Mouse (Mus musculus) urinary bladder, postnatal 14 days (tissue): ENCODE data around the gene Hoxa3.

ENCODE experiments used
- DNase-seq: peaks from one replicate; pipeline ENCODE4 v3.0.0; 2021; ENCODE audit warnings: low spot score

Gene Hoxa3

DNA sequence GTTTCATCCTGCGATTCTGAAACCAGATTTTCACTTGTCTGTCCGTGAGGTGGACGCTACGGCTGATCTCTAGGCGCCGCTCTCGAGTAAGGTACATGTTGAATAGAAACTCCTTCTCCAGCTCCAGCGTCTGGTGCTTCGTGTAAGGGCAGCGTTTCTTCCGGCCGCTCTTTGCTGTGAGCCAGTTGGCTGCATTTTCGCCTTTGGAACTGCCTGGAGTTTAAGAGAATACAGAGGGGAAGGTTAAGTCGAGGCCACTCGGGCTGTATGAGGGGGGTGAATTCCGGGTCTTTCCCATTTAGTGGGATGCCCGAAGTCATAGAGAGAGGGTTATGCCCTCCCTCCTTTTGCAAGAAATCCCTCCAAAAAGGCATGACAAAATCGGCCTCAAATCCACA lies 19.4 kb upstream of the Hoxa3 start:
- peak; percentile 59 for DNase-seq

DNA sequence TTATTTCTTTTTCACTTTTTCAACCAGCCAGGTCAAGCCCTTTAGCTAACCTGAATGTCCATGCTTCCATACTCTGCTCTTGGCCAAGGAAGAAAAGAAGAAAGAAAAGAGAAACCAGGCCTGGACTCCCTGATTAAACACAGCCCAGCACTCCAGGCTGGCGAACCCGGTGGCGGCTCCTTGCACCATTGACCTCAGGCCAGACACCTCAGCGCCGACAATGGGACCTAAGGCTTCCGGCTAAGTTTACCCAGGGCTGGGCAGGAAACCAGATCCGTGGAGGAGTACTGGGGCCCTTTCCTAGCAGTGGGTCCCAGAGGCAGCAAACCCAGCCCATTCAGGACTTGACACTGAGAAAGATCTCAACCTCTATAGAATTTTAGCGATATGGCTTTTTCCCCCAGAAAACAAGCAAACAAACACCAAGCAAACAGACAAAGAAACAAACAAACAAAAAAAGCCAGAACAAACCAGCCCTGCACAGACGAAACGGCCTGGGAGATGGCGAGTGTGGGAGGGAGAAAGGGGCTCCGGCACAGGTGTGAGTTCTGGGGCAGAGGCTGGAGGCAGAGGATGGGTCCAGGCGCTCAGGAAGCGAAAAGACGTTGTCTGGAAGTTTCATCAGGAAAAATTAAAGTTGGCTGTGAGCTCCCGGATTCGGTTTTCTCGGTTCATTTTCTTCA lies 18.9 kb upstream of the Hoxa3 start:
- DNase-seq = peak; percentile 54

DNA sequence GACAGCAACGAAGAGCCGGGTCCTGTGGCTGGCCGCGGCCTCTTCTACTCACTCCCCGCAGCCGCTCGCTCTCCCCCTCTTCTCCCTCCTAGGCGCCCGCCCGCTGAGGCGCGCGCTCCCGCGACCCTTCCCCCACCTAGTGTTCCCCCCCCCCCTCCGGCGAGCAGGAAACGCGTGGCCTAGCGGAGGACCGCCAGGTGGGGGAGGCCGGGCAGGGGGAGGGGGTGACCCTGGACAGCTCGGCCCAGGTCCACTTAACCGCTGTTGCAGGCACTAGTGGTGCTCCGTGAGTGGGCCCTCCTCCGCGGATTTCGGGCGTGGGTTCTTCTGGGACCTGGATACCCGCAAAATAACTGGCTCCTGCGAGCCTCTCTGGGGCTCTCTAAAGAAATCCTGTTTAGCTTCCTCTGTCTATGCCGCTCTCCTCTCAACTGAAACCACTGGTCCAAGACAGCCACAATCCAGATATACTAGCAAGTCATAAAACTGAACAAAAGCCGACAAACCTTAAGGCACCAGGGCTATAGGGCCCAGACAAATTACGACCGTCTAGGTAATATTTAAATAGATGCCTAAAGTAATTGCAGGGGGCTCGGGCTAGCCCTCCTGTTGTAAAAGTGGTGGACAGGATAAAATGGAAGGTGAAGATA lies 17.5 kb upstream of the Hoxa3 start, which contains the start of gene Hoxa9:
Gene Hoxa9 (minus strand): TSS at position 574 of the 650 bp plus-strand sequence.
- peak; percentile 67 for DNase-seq

DNA sequence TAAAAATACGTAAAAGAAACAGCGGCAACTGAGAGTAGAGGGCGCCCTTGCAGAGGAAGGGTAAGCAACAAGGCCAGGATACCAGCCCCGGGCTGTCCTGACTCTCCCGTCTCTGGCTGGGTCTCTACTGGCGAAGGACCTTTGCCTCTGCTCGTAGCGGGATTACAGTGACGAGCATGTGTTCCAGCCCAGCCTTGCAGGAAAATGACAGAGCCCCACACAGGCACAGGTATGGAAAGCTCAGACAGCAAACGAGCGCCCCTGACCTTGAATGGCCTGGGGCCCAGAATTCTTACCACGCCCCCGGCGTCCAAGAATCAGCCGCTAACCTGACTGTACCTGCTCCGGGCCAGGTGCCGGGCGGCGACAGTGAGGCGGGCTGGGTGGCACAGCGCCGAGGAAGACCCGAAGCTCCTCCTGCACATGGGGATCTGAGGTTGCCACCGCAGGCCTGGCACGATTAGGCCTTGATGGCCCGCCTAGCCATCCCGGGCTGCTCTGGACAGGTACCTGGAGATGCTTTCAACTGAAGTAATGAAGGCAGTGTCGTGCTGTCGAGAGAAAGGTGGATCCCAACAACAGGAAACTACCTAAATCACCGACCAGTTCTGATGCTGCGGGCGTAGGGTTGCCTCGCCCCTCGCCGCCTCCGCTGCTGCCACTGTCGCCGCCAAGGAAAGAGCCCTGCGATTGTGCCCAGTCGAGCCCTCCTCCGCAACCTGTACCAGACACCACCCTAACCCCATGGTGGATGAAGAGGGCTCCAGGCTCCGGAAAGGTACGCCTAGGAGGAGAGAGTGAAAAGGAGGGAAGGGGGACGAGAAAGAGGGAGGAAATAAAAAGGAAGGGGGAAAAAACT lies 16.7 kb upstream of the Hoxa3 start:
- DNase-seq = no peak

DNA sequence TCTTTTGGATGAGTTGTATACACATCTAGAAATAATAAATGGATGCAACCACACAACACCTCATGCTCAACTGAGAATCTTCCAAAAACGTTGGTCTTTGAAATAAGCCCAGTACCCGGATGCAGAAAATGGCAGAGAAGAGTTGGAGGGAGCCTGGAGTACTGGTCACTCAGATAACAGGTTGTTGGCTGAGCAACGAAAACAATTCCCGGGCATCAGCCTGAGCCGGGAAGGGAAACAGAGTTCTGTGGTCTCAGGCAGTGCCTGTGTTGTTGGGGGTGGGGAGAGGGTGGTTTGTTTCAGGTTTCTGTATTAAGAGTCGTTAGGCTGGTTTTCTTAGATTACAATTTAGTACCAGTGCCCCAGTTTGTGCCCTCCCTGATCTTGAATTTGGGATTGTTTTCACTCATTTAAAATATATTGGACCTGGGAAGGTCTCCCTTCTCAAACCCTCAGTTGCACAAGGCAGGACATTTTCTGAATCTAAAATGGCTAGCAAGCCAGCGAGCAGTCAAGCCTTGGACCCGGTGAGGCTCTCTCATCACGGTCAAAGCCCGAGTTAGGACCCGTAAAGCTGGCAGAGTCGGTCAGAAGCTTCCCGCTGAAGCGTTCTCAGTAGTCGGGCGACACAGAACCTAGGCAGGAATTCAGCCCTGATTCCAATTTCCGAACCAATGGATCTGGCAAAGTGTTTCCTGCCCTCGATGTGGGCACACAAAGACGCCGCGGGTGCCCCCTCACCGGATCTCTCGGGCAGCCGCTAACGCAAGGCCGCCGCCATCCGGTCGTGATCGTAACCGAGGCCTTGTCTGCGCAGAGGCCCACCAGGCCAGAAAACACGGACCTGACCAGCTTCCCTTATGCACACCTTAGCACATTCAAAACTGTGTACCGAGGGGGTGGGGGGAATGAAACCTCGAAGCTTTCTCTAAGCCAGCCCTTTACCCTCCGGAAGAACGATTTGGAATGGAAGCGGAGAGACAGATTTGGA lies 15.6 kb upstream of the Hoxa3 start:
- DNase-seq = no peak

DNA sequence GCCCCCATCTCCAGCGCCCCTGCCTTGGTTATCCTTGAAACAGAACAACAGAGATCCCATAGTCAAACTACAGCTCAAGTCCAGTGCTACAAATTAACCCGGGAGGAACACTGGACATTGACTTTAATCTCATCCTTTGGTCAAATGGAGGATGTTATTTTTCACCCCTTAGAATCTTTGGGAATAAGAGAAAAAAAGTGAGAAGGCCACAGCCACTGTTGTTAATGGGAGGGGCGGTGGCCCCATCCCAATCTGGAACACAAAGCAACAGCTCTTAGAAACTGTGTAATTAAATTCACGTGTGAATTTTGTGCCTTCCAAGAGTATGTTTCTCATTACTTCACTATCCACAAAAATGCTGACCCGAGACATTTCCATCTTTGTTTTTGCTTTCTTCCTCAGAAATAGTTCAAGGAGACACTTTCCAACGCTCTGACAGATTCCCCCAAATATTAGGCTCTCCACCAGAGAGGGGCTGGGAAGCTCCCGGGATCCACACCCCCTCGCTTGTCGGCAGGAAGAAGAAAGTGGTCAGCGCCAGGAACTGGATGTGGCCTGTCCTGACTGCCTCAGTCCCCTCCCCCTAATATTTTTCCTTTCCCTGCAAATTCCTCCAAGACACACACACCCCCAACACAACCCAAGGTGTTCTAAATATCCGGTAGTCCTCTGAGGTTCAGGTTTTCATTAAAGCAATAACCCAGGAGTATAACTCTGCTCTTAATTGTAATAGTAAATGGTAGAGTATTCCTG lies 14.5 kb upstream of the Hoxa3 start:
- no peak for DNase-seq

DNA sequence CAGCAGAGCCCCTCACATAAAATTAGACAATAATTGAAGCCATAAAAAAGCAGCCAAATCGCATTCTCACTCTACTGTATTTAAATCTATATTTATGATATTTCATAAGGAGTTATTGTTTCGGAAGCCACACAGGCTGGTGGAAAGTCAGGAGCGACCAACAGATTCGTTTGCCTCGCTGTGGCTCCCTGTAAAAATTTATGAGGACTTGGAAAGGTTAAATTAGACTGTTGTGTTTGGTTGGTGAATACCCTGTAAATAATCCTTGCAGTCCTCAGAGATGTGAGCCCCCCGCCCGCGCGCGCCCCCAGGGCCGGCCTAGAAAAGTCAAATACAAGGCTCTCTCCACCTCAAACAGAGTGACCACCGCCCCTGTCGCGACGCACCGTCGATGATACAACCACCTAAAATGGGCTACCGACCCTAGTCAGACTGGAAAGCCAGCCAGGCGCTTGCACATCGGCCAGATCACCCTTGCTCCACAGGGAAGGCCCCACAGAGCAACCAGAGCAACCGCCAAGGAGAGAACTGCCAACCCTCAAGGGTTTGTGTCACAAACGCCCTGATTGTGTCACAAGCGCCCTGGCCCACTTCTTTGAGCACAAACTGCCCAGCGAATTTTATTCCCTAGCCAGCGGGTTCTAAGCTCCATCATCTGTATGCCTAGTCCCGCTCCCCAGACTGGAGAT lies 13.6 kb upstream of the Hoxa3 start:
- peak; percentile 42 for DNase-seq

DNA sequence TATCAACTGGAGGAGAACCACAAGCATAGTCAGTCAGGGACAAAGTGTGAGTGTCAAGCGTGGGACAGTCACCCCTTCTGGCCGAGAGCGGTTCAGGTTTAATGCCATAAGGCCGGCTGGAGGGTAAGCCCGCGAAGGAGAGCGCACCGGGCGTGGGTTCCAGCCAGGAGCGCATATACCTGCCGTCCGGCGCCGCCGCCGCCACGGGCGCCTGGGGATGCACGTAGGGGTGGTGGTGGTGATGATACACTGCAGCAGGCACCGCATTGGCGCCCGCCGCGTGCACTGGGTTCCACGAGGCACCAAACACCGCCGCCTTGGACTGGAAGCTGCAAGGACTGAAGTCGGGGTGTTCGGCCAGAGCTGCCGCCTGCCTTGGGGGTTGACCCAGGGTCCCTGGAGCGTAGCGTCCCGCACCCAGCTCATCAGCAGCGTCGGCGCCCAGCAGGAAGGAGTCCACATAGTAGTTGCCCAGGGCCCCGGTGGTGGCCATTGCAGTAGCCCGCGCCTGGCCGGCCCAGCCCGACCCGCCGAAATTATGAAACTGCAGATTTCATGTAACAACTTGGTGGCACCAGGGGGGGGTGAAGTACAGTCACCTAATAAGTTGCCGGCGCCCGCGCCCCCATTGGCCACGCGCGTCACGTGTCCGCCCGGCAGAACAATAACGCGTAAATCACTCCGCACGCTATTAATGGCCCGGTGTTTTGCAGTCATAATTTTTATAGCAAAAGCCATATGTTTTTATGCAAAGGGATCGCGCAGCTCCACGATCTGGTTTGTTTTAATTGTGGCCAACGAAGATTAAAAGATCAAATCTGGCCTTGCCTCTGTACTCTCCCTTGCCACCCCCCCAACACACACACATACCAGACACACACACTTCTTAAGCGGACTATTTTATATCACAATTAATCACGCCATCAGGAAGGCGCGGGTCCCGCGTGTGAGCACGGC lies 12.8 kb upstream of the Hoxa3 start:
- peak; percentile 92 for DNase-seq

DNA sequence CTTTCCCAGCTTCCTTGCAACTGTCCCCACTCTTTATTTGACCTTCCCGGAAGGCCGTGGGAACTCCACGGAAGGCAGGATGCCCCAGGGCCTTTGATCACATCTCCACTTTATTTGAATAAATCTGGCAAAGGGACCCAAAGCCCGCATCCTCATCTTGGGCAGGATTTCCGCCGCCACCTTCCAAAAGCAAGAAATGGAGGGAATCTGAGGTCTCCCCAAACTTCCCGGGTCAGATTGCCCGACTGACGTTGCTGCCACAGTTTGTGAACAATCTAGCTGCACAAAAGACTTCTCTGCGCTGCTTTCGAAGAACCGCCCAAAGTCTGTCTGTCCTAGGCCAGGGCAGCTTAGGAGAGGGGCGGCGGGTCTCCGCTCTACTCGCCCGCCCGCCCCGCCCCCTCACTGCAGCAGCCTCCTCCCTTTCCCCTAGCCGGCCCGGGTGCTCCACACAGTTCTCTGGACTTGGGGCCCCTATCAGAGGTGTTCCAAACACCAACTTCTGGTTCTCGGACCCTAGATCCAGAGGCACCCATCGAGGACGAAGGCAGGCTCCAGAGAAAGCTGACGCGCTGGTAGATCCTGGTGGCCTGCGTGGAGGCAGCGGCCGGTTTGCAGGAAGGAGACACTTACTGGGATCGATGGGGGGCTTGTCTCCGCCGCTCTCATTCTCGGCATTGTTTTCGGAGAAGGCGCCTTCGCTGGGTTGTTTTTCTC lies 11.9 kb upstream of the Hoxa3 start:
- no peak for DNase-seq

DNA sequence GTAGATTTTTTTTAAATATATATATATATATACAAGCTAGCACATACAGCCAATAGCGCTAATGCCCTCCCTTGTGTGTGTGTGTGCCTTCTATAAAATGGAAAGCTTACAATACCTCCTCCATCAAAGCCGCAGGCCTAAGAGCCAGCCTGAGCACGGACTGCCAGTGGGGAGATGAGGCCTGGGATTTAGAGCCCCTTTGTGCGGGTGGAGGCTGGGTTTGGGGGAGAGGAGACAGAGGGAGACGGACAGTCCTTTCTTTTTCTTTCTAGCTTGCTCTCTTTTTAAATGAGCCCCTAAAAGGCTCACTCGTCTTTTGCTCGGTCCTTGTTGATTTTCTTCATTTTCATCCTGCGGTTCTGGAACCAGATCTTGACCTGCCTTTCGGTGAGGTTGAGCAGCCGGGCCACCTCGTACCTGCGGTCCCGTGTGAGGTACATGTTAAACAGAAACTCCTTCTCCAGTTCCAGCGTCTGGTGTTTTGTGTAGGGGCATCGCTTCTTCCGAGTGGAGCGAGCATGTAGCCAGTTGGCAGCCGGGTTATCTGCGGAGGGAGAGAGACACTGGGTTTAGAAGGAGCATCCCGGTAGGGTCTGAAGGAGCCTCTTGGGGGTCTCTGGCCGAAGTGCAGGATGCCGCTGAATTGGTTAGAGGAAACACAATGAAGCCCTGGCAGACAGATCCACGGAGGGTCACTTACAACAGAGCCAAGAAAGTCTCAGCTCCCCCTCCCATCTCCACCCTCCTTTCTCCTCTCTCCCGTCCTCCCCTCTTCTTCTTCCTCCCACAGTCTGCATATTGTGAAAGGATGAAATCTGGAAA lies 11.0 kb upstream of the Hoxa3 start:
- DNase-seq = no peak

DNA sequence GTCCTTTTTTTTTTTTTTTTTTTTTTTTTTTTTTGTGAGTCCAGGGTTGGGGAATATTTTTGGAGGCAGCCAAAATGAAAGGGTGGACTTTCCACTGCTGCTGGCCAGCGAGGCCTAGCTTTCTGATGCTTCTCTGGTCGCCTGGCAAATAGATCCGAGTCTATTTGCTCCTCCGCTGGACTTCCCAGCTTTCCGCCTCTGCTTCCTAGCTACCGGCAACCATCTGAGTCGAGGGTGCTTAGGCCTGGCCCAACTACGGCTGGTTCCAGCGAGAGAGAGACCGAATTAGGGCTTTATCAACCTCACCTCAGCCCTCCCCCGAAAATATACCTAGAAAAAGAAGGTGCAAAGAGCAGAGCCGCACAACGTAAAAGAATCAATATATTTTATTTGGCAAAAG lies 9.6 kb upstream of the Hoxa3 start:
- no peak for DNase-seq

DNA sequence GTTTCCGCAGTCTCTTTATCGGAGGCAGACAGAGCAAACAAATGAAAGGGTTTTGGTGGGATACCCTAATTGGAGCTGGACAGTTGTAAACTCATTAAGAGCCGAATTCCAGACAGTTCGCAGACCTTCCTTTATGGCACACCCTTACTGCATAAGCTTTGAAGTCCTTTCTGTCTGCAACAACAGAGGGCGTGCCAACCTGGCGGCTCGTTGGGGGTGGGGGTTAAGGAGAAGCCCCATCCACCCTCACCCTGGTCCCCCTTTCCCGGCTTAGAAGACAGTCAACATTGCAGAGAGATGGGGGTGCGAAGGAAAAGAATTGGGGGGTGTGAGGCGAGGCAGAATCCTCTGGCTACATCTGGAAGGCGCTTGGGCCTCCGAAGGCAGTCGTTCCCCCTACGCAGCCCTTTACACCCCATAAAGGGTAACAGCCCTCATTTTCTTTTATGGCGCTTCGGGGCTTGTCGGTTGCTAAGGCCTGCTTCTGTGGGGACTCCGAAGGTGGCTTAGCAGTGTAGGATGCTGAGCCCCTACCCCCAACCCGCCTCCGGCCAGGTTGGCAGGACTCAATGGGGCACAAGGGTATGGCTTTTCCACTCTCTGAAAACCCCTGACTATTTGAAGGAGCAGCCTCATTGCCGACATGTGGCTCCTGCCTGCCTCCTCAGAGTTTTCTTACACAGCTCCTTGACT lies 9.0 kb upstream of the Hoxa3 start:
- DNase-seq = peak; percentile 62

DNA sequence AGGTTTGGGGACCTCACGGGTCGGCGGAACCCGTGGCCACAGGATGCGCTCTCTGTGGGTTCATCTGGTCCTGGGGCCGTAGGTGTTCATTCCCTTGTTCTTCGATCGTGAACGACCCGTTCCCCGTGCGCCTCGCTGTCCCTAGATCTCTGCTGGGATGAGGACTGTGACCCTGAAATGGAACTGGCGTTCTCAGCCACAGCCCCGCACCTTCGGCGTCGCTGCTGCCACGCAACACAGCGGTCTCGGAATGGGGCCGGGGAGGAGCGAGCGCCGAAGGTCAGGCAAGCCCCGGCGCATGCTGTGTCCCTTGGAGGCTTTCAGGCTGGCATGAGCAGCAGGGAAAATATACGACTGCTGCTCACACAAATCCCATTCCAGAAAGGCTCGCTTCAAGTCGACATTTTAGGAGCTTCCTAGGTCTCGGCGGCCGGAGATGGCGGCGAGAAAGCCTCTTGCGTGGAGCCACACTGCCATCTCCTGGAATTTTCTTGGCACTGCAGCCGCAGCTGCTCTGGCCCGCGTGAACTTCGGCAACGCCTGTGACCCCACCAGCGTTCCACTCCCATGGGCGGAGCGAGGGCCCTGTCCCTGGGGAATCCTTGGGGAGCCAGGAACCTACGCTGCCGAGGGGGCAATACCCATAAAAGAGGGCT lies 8.3 kb upstream of the Hoxa3 start, which contains the start of gene Hoxa7:
Gene Hoxa7 (minus strand): TSS at position 518 of the 656 bp plus-strand sequence.
- DNase-seq = peak; percentile 94

DNA sequence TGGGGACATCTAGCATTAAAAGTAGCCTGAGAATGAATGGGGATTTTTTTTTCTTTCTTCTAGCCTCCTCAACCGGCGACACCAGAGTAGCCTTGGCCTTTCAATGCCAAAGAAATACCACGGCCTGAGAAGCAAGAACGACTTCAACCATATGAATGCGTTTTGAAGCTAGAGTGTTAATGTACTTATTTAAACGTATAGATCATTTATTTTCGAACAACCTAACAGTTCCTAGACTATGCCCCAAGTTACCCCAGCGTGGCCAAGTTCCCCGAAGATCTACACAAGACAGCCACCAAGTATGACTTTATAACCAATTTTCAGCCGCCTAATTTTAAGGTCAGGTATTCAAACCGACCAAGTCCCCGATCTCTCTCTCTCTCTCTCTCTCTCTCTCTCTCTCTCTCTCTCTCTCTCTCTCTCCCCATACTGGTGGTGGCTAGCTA lies 7.8 kb upstream of the Hoxa3 start:
- no peak for DNase-seq

DNA sequence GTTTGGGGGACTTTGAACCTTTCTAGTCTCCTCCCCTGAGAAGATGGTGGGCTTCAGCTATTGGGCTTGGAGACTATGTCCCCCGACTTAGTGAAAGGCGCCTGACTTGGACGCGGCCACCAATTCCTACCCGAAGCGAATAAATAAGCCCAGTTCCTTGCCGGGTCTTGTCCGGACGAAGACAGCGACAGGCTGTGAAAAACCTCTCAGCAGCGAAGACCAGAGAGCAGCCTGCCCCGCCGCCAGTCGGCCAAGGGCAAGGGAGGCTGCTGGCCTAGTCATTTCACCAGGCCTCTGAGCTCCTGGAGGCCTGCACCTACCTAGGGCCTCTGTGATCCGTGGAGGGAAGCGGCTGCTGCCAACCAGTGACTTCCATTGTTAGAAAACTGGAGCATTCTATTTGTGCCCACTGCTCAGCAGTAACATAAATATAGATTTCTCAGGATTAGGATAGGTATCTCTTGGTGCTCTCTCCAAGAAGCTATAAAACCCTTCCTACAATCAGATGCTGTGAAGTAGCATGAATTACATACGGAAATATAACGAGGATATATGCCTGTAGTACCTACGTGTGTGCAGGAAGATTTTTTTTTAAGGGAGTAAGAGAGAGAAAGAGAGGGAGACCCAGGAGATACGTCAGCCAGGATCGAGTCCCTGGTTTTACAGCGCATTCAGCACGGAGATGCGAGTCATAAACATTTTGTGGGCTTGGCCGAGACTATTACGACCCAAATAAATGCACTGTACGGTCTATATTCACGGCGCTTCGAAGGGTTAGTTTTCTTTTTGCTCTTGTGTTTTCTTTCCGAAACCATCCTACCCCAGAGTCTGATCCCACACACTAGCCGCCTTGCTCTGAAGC lies 7.1 kb upstream of the Hoxa3 start:
- peak; percentile 33 for DNase-seq
